Mouse (Mus musculus) monocyte, adult 5-6 weeks (primary cell): ENCODE results near the gene Cadm1. TPM values are rescaled to one million over a fixed set of nuclear protein-coding genes. Genes with fewer than 3 reads are reported as not detected.

Experiments used
- ATAC-seq: fragments of 153-309, 156-312 bp; replicated peaks from 2 replicates; pipeline ENCODE4 v1.8.0; 2017; ENCODE audit warnings: mild to moderate bottlenecking; ENCODE audit not compliant: low TSS enrichment, insufficient number of reproducible peaks, severe bottlenecking, poor library complexity, low FRiP score
- total RNA-seq: library from RNA; stranded (forward); fragments of 200-1000, 200-491, 200-594 nt; gene quantifications from 3 replicates; pipeline ENCODE4 v1.2.3, GENCODE M21; 2017

The Cadm1 gene
- total RNA-seq, 1 experiment from 2014 or later = 1.3 TPM

- no peak for ATAC-seq
Measured at GRCm38 (mm10) chr9:47634695-47635094, 104.7 kb downstream of the Cadm1 start.

DNA sequence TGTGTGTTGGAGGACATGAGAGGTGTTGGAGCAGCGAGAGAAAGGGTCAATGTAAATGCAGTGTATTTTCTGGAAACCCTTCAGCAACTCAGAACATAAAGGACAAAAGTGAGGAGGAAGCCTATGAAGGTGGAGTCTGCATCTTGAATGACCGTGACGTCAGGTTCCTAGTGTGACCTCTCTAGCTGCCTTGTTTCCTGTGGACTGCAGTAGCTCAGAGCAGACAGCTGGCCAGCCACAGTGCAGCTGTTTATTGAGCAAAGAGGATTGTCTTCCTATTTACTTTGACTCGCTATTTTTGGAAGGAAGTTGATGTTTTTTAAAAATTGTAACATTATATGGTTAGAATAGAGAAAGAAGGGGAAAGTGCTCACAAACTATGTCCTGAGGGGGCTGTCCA lies 112.7 kb downstream of the Cadm1 start:
- ATAC-seq = no peak

DNA sequence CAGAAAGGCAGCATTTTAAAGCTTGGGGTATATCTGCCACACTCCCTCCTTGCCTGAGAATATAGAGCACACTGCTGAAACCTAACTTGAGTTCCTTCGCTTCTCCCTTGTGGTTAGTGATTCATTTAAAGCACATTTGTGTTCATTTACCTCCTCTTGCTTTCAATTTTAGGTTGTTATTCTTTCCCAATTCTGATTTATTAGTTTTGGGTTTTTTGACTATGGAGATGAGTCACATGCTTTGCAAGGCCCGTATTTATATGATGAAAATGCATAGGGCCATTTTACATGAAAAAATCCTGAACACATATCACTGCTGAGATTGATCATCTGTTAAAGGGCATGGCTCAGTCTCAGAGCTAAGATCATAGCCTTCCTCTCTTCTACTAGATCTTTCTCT lies 115.1 kb downstream of the Cadm1 start:
- ATAC-seq = no peak

DNA sequence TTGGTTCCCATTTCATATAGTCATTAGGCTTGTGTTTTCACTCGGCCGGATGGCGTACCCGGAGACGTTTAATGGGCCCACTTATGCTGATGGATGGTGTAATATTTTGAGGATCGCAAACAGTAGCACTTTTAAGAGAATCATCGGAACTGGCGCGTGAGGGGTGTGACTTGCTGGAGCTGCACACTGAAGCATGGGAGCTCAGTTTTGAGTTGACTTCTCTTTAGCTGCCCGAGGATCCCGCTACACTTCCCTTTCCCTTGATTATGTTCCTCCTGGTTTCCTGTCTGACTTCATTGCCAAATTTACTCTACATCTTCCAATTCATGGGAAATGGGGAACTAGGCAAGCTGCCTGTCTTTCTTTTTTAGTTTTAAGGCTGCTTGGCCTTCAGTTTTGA lies 121.5 kb downstream of the Cadm1 start:
- no peak for ATAC-seq

DNA sequence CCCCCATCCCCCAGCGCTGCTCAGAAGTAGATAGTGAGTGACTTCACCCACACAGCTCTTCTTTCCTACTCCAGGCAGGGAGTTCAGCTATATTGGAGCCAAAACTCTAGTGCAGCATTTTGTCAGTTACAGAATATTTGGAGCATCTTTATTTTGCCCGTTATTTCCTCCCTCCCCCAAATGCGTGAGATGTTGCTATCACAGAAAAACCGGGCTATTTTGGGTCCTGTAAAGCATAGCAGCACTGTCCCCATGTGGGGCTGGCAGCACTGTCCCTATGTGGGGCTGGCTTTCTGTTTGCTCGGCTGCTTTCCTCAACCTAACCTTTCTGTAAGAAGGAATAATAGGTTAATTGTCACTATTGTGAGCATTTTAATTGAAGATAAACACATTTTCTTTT lies 122.2 kb downstream of the Cadm1 start:
- ATAC-seq = no peak

DNA sequence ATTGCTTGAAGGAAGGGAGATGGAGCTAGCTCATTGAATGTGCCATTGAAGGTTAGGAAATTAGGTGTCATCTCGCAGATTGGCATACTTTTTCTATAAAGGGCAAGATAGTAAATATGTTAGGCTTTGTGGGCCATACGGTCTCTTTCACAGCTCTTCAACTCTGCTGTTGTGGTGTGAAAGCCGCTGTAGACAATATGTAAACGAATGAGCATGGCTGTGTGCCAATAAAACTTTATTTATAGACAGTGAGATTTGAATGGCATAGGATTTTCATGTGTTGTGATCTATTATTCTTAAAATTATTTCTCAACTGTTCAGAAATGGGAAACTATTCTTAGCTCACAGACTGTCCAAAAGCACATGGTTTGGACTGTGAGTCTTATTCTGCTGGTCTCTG lies 123.0 kb downstream of the Cadm1 start:
- no peak for ATAC-seq

DNA sequence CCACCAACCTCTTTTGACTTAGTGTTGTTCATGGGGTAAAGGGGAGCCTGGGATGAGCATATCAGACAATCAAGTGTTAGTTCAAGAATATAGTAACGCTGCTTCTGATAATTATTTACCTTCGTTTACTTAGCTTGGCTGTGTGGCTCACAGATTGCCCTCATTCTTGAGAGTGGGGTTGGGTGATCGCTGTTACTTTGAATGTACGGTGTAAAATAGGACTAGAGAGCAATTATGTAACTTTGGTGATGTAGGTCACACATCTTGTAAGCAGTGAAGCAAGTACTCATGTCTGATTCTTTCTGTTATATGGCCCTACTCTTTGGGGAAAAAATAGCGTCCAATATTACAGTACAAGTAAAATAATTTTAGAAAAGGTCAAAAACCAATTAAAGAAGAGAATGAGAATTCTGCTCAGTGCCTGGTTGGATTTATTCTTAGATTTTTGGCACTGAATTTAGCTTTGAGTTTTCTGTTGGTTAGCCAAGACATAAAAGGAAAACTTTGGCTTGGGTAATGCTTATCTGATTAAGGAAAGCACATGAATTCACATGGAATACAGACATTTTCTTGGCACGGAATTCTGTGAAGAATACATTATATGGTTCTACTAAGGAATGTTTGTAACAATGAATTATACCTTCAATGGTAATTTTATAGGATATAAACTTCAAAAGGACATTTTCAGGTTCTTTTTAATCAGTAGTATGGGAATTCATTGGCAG lies 129.6 kb downstream of the Cadm1 start:
- no peak for ATAC-seq

DNA sequence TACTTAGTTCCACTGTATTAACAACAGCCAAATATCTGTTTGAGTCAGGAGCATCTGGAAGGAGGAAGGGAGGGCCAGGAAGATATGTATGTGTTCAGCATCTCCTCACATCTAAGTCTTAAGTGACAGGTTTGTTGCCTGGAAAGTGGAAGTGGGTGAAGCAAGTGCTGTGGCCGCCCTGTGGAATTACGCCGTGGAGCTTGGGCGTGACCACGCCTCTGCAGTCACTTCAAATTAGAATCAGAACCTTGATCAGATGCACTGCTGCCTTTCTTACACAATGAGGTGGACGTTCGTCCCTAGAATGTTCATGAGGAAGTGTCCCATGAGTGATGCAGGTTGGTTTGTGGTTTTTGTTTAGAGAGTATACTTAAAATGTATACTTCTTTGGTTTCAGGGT lies 131.6 kb downstream of the Cadm1 start:
- no peak for ATAC-seq

DNA sequence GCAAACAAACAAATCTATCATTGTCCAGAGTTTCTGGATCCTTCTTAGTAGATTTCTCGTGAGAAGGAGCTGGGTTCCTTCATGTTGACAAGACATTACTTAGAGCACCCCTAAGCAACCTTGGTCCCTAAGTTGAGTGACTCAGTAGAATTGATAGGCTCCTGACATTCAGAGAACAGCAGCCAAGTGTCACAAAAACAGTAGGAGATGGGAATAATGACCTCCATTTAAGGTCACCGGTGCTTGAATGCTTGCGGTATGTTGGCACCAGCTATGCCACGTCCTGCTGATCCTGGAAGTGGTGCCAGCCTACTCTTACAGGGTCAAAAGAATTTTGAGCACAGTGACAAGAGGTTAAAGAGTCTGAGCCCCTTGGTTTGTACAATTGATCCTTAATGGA lies 139.2 kb downstream of the Cadm1 start:
- no peak for ATAC-seq

GRCm38 (mm10) chr9:47671617-47672016 lies 141.6 kb downstream of the Cadm1 start:
- no peak for ATAC-seq

GRCm38 (mm10) chr9:47674766-47675713 lies 145.1 kb downstream of the Cadm1 start:
- ATAC-seq = no peak

- no peak for ATAC-seq
Measured at GRCm38 (mm10) chr9:47686881-47687280, 156.9 kb downstream of the Cadm1 start.

DNA sequence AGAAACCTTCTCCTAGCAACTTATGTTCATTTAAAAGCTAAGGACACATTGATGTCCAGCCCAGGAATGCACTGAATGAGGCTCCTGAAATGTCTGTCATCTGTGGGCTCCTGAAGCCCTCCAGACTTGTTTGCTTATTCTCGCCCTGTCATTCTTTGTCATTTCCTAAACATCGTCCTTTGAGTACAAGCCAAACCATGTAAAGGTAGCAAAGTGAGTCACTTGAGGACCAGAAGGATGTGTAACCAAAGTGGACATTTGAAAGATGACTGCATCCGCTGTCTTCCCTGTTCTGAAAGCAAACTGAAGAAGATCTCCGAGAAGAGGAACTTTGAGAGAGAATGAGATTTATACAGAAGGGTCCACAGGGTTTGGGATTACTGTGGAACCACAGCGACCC lies 157.6 kb downstream of the Cadm1 start:
- ATAC-seq = no peak

DNA sequence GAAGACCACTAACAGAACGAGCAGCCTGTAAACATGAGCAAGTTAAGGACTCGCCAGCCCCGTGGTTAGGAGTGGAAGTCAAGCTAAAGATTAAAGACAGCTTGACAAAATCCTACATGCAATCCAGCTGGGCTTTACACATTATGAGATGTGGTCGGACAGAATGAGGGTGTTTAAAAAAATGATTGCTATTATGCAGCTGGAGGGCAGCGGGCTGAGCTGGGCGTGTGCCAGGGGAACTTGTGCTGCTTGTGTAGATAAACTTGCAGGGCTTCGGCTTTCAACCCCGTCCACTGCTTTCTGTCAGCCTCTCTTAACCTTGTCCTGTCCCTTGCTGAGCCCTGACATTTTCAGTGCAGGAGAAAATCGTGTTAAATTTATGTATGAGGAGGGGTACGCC lies 158.3 kb downstream of the Cadm1 start:
- no peak for ATAC-seq

GRCm38 (mm10) chr9:47692911-47693310 lies 162.9 kb downstream of the Cadm1 start:
- no peak for ATAC-seq

DNA sequence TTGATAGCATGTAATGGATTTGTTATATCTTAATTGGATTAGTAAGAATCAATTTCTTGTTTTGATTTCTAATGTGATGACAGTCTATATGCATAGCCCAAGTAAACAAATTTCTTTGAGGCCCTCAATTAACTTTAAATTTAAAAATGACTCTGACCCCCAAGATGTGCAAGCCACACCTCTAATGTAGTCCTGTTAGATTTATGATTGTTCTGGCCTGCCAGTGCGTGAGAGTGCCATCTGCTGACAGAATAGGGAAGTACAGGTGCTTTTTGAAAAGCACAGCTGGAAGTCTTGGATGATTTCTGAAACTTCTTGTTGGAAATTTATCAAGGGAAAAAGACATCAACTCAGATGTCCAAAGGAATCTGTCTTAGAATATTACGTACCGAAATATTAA lies 169.1 kb downstream of the Cadm1 start:
- ATAC-seq = no peak

DNA sequence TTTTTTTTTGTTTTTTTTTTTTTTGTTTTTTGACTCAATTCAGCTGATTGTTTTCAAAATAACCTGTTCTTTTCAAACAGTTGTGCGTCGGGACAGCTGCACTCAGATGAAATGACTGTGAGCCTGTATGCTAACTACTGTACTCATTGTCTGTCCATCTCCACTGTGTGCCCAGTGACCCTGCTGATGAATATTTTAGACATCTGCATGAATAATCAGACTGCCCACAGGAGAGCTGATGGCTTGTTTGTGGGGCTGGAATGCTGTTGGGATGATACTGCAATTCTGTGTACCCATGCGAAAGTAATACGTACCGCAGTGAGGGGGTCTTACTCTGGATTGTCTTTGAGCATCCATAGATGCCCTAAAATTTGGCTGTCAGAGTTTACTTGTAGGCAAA lies 170.0 kb downstream of the Cadm1 start:
- no peak for ATAC-seq

GRCm38 (mm10) chr9:47703026-47703876 lies 173.3 kb downstream of the Cadm1 start:
- no peak for ATAC-seq

GRCm38 (mm10) chr9:47706341-47706740 lies 176.4 kb downstream of the Cadm1 start:
- ATAC-seq = no peak
